Mouse (Mus musculus): ENCODE results near the gene Krt31. TPM values are rescaled to one million over a fixed set of nuclear protein-coding genes. Genes with fewer than 3 reads are reported as not detected.

The Krt31 gene
- polyA plus RNA-seq, 1 experiment: not detected

- Histone ChIP-seq H3ac (ENCODE audit: control insufficient read depth, insufficient read length, low read depth) (no peak overlapping the region), H3K36me3 (ENCODE audit: control insufficient read depth, insufficient read depth) (no peaks in the 10 kb centered on the region), H3K79me2 (ENCODE audit: control insufficient read depth, insufficient read depth) (no peaks in the 10 kb centered on the region), H3K27me3 (ENCODE audit: control insufficient read depth, insufficient read depth, insufficient read length) (no peaks in the 10 kb centered on the region), H3K79me3 (ENCODE audit: low read depth) (no peaks in the 10 kb centered on the region), H3K4me3 (ENCODE audit: insufficient read depth, poor library complexity, severe bottlenecking) (no peak overlapping the region)
- TF ChIP-seq MYOG (IDR thresholded peaks at IDR 0.05; ENCODE audit: control insufficient read depth, extremely low read depth, insufficient read length): no peak
- no peak for TF ChIP-seq CEBPB (IDR thresholded peaks at IDR 0.05; ENCODE audit: low read depth)
- no peak for TF ChIP-seq MYOD1 (IDR thresholded peaks at IDR 0.05; ENCODE audit: control insufficient read depth, insufficient read length, low read depth)
- TF ChIP-seq USF1 (IDR thresholded peaks at IDR 0.05; ENCODE audit: low read depth): no peak
- no peak for TF ChIP-seq CTCF (IDR thresholded peaks at IDR 0.05; ENCODE audit: control insufficient read depth, insufficient read depth, insufficient read length)
- no peak for TF ChIP-seq FOSL1 (IDR thresholded peaks at IDR 0.05; ENCODE audit: insufficient read depth, low read length, poor library complexity, severe bottlenecking)
- no peak for TF ChIP-seq MAX (IDR thresholded peaks at IDR 0.05)
These were observed 3.2 kb downstream of the Krt31 start for GRCm38 (mm10) chr11:100047193-100047592.

- Histone ChIP-seq H3K4me3 (ENCODE audit: insufficient read depth, poor library complexity, severe bottlenecking) (no peak overlapping the region), H3K27me3 (ENCODE audit: control insufficient read depth, insufficient read depth, insufficient read length) (no peaks in the 10 kb centered on the region), H3K36me3 (ENCODE audit: control insufficient read depth, insufficient read depth) (no peaks in the 10 kb centered on the region), H3K79me3 (ENCODE audit: low read depth) (no peaks in the 10 kb centered on the region), H3K79me2 (ENCODE audit: control insufficient read depth, insufficient read depth) (no peaks in the 10 kb centered on the region), H3ac (ENCODE audit: control insufficient read depth, insufficient read length, low read depth) (no peak overlapping the region)
- TF ChIP-seq MYOD1 (IDR thresholded peaks at IDR 0.05; ENCODE audit: control insufficient read depth, insufficient read length, low read depth) (peak; percentile 60), CTCF (IDR thresholded peaks at IDR 0.05; ENCODE audit: control insufficient read depth, insufficient read depth, insufficient read length) (no peak)
These were observed 4.0 kb downstream of the Krt31 start for GRCm38 (mm10) chr11:100046303-100046866.

- no peaks in the 10 kb centered on the region for H3K79me2 ChIP-seq (ENCODE audit: control insufficient read depth, insufficient read depth)
- H3ac ChIP-seq (ENCODE audit: control insufficient read depth, insufficient read length, low read depth): no peak within 1 kb of the TSS
- no peak within 1 kb of the TSS for H3K4me3 ChIP-seq (ENCODE audit: insufficient read depth, poor library complexity, severe bottlenecking)
- no peak for TF ChIP-seq MAX (IDR thresholded peaks at IDR 0.05)
- TF ChIP-seq MYOD1 (IDR thresholded peaks at IDR 0.05; ENCODE audit: control insufficient read depth, insufficient read length, low read depth): no peak
- TF ChIP-seq CEBPB (IDR thresholded peaks at IDR 0.05; ENCODE audit: low read depth): no peak
- no peak for TF ChIP-seq CTCF (IDR thresholded peaks at IDR 0.05; ENCODE audit: control insufficient read depth, insufficient read depth, insufficient read length)
- no peak for TF ChIP-seq MYOG (IDR thresholded peaks at IDR 0.05; ENCODE audit: control insufficient read depth, extremely low read depth, insufficient read length)
- TF ChIP-seq USF1 (IDR thresholded peaks at IDR 0.05; ENCODE audit: low read depth): no peak
- TF ChIP-seq FOSL1 (IDR thresholded peaks at IDR 0.05; ENCODE audit: insufficient read depth, low read length, poor library complexity, severe bottlenecking): no peak
- H3K36me3 ChIP-seq (ENCODE audit: control insufficient read depth, insufficient read depth): no peaks in the 10 kb centered on the region
- no peaks in the 10 kb centered on the region for H3K79me3 ChIP-seq (ENCODE audit: low read depth)
- peaks cover 15% of the 10 kb centered on the region for H3K27me3 ChIP-seq (ENCODE audit: control insufficient read depth, insufficient read depth, insufficient read length)
These were observed 8.9 kb downstream of the Krt31 start, which contains the start of gene Krt34 for GRCm38 (mm10) chr11:100041454-100041853. Gene Krt34, minus strand, starts transcription at chr11:100041554.

GRCm38 (mm10) chr11:100029768-100030167 is 20.6 kb downstream of the Krt31 start, which contains the start of gene Krt33b:
Gene Krt33b, minus strand, starts transcription at chr11:100029868.
- H3K27me3 ChIP-seq (ENCODE audit: control insufficient read depth, insufficient read depth, insufficient read length): peaks cover 13% of the 10 kb centered on the region
- no peak for TF ChIP-seq CTCF (IDR thresholded peaks at IDR 0.05; ENCODE audit: control insufficient read depth, insufficient read depth, insufficient read length)
- no peak for TF ChIP-seq MAX (IDR thresholded peaks at IDR 0.05)
- no peak for TF ChIP-seq CEBPB (IDR thresholded peaks at IDR 0.05; ENCODE audit: low read depth)
- TF ChIP-seq FOSL1 (IDR thresholded peaks at IDR 0.05; ENCODE audit: insufficient read depth, low read length, poor library complexity, severe bottlenecking): no peak
- TF ChIP-seq USF1 (IDR thresholded peaks at IDR 0.05; ENCODE audit: low read depth): no peak
- no peak for TF ChIP-seq MYOD1 (IDR thresholded peaks at IDR 0.05; ENCODE audit: control insufficient read depth, insufficient read length, low read depth)
- TF ChIP-seq MYOG (IDR thresholded peaks at IDR 0.05; ENCODE audit: control insufficient read depth, extremely low read depth, insufficient read length): no peak
- H3K79me2 ChIP-seq (ENCODE audit: control insufficient read depth, insufficient read depth): no peaks in the 10 kb centered on the region
- H3K36me3 ChIP-seq (ENCODE audit: control insufficient read depth, insufficient read depth): no peaks in the 10 kb centered on the region
- H3ac ChIP-seq (ENCODE audit: control insufficient read depth, insufficient read length, low read depth): no peak within 1 kb of the TSS
- no peaks in the 10 kb centered on the region for H3K79me3 ChIP-seq (ENCODE audit: low read depth)
- no peak within 1 kb of the TSS for H3K4me3 ChIP-seq (ENCODE audit: insufficient read depth, poor library complexity, severe bottlenecking)

GRCm38 (mm10) chr11:100021438-100021837 is 28.9 kb downstream of the Krt31 start:
- H3K4me3 ChIP-seq (ENCODE audit: insufficient read depth, poor library complexity, severe bottlenecking): no peak overlapping the region
- no peaks in the 10 kb centered on the region for H3K27me3 ChIP-seq (ENCODE audit: control insufficient read depth, insufficient read depth, insufficient read length)
- no peaks in the 10 kb centered on the region for H3K79me3 ChIP-seq (ENCODE audit: low read depth)
- no peak overlapping the region for H3ac ChIP-seq (ENCODE audit: control insufficient read depth, insufficient read length, low read depth)
- H3K36me3 ChIP-seq (ENCODE audit: control insufficient read depth, insufficient read depth): no peaks in the 10 kb centered on the region
- H3K79me2 ChIP-seq (ENCODE audit: control insufficient read depth, insufficient read depth): no peaks in the 10 kb centered on the region
- no peak for TF ChIP-seq FOSL1 (IDR thresholded peaks at IDR 0.05; ENCODE audit: insufficient read depth, low read length, poor library complexity, severe bottlenecking)
- TF ChIP-seq MYOD1 (IDR thresholded peaks at IDR 0.05; ENCODE audit: control insufficient read depth, insufficient read length, low read depth): no peak
- TF ChIP-seq CTCF (IDR thresholded peaks at IDR 0.05; ENCODE audit: control insufficient read depth, insufficient read depth, insufficient read length): no peak
- no peak for TF ChIP-seq USF1 (IDR thresholded peaks at IDR 0.05; ENCODE audit: low read depth)
- TF ChIP-seq MYOG (IDR thresholded peaks at IDR 0.05; ENCODE audit: control insufficient read depth, extremely low read depth, insufficient read length): no peak
- no peak for TF ChIP-seq CEBPB (IDR thresholded peaks at IDR 0.05; ENCODE audit: low read depth)
- no peak for TF ChIP-seq MAX (IDR thresholded peaks at IDR 0.05)

GRCm38 (mm10) chr11:100019466-100019865 is 30.9 kb downstream of the Krt31 start:
- Histone ChIP-seq H3K79me2 (ENCODE audit: control insufficient read depth, insufficient read depth) (no peaks in the 10 kb centered on the region), H3K36me3 (ENCODE audit: control insufficient read depth, insufficient read depth) (no peaks in the 10 kb centered on the region), H3K27me3 (ENCODE audit: control insufficient read depth, insufficient read depth, insufficient read length) (no peaks in the 10 kb centered on the region), H3K4me3 (ENCODE audit: insufficient read depth, poor library complexity, severe bottlenecking) (no peak overlapping the region), H3ac (ENCODE audit: control insufficient read depth, insufficient read length, low read depth) (no peak overlapping the region), H3K79me3 (ENCODE audit: low read depth) (no peaks in the 10 kb centered on the region)
- TF ChIP-seq CEBPB (IDR thresholded peaks at IDR 0.05; ENCODE audit: low read depth) (no peak), MAX (IDR thresholded peaks at IDR 0.05) (no peak), MYOG (IDR thresholded peaks at IDR 0.05; ENCODE audit: control insufficient read depth, extremely low read depth, insufficient read length) (no peak), USF1 (IDR thresholded peaks at IDR 0.05; ENCODE audit: low read depth) (no peak), MYOD1 (IDR thresholded peaks at IDR 0.05; ENCODE audit: control insufficient read depth, insufficient read length, low read depth) (no peak), FOSL1 (IDR thresholded peaks at IDR 0.05; ENCODE audit: insufficient read depth, low read length, poor library complexity, severe bottlenecking) (no peak), CTCF (IDR thresholded peaks at IDR 0.05; ENCODE audit: control insufficient read depth, insufficient read depth, insufficient read length) (no peak)

Data from C2C12 (cell line).